Mouse (Mus musculus) forebrain, embryonic 13.5 days (tissue): ENCODE data around the gene Serac1. TPM values are rescaled to one million over a fixed set of nuclear protein-coding genes. Genes with fewer than 3 reads are reported as not detected.

Source experiments
- ATAC-seq: fragments of 200-750 bp; cut with Nextera tagmentation; 2 replicates; pipeline ENCODE4 v1.8.0; 2017
- H3K27ac ChIP-seq: fragments of 300-500 bp; sonication (generic); 2 replicates; pipeline ENCODE4 v1.5.1; 2015; ENCODE audit warnings: inconsistent platforms, mild to moderate bottlenecking, moderate library complexity
- H3K27me3 ChIP-seq: fragments of 300-500 bp; sonication (generic); 2 replicates; pipeline ENCODE4 v1.6.1; 2015; ENCODE audit warnings: mild to moderate bottlenecking, inconsistent platforms
- H3K36me3 ChIP-seq: fragments of 300-500 bp; sonication (generic); 2 replicates; pipeline ENCODE4 v1.6.1; 2015; ENCODE audit warnings: mild to moderate bottlenecking, inconsistent platforms; ENCODE audit not compliant: poor library complexity, severe bottlenecking
- H3K4me1 ChIP-seq: fragments of 300-500 bp; sonication (generic); 2 replicates; pipeline ENCODE4 v1.6.1; 2015; ENCODE audit warnings: inconsistent platforms
- H3K4me2 ChIP-seq: fragments of 300-500 bp; sonication (generic); 2 replicates; pipeline ENCODE4 v1.6.1; 2015; ENCODE audit warnings: inconsistent platforms, mild to moderate bottlenecking, moderate library complexity
- H3K4me3 ChIP-seq: fragments of 300-500 bp; sonication (generic); 2 replicates; pipeline ENCODE4 v1.5.1; 2015; ENCODE audit warnings: mild to moderate bottlenecking, inconsistent platforms
- H3K9ac ChIP-seq: fragments of 300-500 bp; sonication (generic); 2 replicates; pipeline ENCODE4 v1.6.1; 2015; ENCODE audit warnings: mild to moderate bottlenecking, inconsistent platforms
- H3K9me3 ChIP-seq: fragments of 300-500 bp; sonication (generic); replicated peaks from 2 replicates; pipeline ENCODE4 v1.6.1; 2016; ENCODE audit warnings: inconsistent platforms
- WGBS: fragments of 180-500 bp; shearing (Covaris S2); methylation state at CpG from one replicate; pipeline ENCODE4 v1.1.7; 2015; 5-methylcytosine and 5-hydroxymethylcytosine counted together
- polyA plus RNA-seq: library from polyadenylated mRNA; unstranded; fragments of >200 nt; fragmentation: Nextera tagmentation; extraction: Ambion mirVana; gene quantifications from 2 replicates; pipeline ENCODE4 v1.2.1, GENCODE M21; 2015

Gene Serac1
- polyA plus RNA-seq, 1 experiment from 2014 or later: 10.9 TPM

DNA sequence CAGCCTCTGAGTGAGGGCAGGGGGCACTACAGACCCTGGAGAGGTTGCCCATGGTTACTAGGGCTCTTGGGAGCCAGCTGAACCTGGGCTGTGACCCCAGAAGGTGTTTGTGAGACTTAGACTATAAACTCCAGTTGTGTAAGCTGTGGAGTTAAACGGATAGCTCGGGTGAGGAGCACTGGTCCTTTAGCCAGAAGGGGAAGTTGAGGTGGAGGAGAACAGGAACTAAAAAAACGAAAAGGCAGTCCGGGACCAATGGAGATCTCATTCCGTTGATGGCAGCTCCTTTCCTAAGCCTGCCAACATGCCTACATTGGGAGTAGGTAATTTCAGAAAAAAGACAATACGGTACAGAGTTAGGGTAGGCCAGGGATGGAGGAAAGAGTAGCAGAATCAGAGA, 78.2 kb downstream of the Serac1 start:
- no peaks in the 10 kb centered on the region for H3K27me3 ChIP-seq
- H3K9me3 ChIP-seq: no peaks in the 10 kb centered on the region
- no peak overlapping the region for H3K4me2 ChIP-seq
- H3K4me1 ChIP-seq: peaks cover 10% of the 10 kb centered on the region
- no peaks in the 10 kb centered on the region for H3K36me3 ChIP-seq
- WGBS: 87% methylated on average over 6 of the region's 6 CpGs
- no peak overlapping the region for H3K27ac ChIP-seq
- no peak overlapping the region for H3K9ac ChIP-seq
- ATAC-seq: no peak
- no peak overlapping the region for H3K4me3 ChIP-seq

DNA sequence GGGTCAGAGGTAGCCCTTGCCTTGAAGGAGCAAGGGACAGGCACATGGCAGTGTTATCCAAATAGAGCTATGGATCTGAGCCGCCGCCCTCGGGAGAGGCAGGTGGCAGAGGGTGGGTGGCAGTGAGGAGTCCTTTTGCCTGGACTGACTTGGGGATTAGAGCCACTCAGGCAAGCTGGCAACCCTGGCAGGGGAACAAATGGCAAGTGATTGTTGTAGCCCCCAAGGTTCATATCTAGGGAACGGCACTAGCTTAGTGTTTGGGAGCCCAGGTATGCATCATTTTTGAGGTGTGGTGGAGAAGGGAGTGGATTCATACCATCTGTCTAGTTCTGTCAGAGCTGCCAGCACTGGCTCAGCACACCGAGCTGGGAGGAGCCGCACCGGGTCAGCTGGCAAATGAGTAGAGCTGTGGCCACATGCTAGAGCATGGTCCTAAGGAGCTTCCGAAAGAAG, 78.6 kb downstream of the Serac1 start:
- 91% methylated on average over 8 of the region's 8 CpGs for WGBS
- Histone ChIP-seq H3K4me2 (no peak overlapping the region), H3K9ac (no peak overlapping the region), H3K36me3 (no peaks in the 10 kb centered on the region), H3K27me3 (no peaks in the 10 kb centered on the region), H3K9me3 (no peaks in the 10 kb centered on the region), H3K4me1 (peaks cover 5% of the 10 kb centered on the region), H3K27ac (no peak overlapping the region), H3K4me3 (no peak overlapping the region)
- no peak for ATAC-seq

DNA sequence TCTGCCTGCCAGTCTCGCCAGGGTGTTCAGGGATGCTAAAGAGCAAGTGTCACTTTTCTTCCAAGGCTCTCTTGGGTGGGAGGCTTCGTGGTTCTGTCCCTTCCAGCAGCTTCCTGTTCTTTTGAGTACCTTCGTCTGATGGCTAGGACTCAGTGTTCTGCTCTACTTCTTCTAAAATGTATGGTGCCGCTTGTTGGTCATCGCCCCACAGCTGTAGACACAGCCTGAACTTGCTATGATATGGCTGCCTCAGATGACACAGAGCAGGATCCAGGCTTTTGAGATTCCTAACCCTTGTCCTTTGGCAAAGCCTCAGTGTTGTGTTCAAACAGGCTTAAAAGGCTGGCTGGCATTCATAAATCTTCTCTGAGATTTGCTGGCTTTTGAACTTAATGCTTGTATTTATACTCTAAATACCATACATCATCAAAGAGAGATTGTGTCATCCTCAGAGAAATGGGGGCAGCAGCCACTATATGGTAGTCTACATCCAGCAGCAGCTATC, 80.5 kb downstream of the Serac1 start:
- H3K9ac ChIP-seq: no peak overlapping the region
- no peaks in the 10 kb centered on the region for H3K36me3 ChIP-seq
- H3K9me3 ChIP-seq: no peaks in the 10 kb centered on the region
- no peak overlapping the region for H3K27ac ChIP-seq
- no peak for ATAC-seq
- no peak overlapping the region for H3K4me3 ChIP-seq
- no peaks in the 10 kb centered on the region for H3K27me3 ChIP-seq
- 84% methylated on average over 5 of the region's 5 CpGs for WGBS
- no peak overlapping the region for H3K4me2 ChIP-seq
- H3K4me1 ChIP-seq: no peaks in the 10 kb centered on the region

DNA sequence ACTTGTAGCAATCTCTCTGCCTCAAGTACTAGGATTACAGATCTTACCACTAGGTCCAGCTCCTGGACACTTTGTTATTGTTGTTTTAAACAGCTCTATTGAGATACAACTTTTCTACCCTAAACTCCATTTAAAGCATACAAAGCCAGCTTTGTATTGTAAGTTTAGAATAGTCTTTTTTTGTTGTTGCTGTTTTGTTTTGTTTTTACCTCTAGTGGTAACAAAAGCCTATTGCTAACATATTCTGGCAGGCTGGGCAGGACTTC, 81.4 kb downstream of the Serac1 start:
- Histone ChIP-seq H3K36me3 (no peaks in the 10 kb centered on the region), H3K9ac (no peak overlapping the region), H3K27ac (no peak overlapping the region), H3K4me1 (no peaks in the 10 kb centered on the region), H3K9me3 (no peaks in the 10 kb centered on the region), H3K27me3 (no peaks in the 10 kb centered on the region), H3K4me2 (no peak overlapping the region), H3K4me3 (no peak overlapping the region)
- ATAC-seq: no peak

DNA sequence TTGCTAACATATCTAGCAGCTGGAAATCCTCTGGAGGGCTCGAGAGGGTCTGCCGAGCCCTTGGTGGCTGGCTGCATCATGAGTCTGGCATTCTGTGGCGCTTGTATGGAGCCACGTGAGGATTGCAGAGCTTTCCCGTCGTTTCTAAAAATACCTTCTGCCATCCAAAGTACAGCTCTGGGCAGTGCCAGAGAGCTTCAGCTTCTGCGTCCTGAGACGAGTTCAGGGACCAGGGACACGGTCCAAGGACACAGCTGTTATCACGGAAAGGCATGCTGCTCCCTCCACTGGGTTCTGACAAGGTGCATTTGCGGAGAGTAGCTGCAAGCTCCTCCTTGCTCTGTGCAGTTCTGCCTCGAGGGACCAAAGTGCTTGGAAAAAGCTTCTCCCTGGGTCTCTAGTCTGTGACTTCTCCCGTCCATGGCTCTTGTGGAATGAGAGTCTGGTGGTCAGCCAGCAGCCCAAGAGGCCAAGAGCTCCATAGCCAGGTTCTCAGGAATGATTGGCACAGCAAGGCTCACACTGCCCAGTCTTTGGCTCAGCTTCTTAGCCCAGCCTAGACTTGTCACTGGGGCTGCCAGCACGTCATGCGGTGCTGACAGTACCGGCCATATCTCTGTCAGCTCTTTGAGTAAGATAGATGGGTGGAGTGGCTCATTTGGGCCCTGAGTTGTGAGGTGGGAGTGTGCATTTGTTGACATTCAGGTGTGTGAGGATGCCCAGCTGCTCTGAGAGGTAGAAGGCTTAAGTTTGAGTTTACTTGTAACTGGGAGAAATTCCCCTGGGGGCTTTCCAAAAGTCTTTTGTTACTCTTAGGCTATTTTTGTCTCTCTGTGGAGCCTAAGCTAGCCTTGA, 81.9 kb downstream of the Serac1 start:
- Histone ChIP-seq H3K4me1 (no peaks in the 10 kb centered on the region), H3K9me3 (no peaks in the 10 kb centered on the region), H3K9ac (no peak overlapping the region), H3K36me3 (no peaks in the 10 kb centered on the region), H3K4me3 (no peak overlapping the region), H3K4me2 (no peak overlapping the region), H3K27me3 (no peaks in the 10 kb centered on the region), H3K27ac (no peak overlapping the region)
- ATAC-seq: no peak
- 83% methylated on average over 16 of the region's 16 CpGs for WGBS

DNA sequence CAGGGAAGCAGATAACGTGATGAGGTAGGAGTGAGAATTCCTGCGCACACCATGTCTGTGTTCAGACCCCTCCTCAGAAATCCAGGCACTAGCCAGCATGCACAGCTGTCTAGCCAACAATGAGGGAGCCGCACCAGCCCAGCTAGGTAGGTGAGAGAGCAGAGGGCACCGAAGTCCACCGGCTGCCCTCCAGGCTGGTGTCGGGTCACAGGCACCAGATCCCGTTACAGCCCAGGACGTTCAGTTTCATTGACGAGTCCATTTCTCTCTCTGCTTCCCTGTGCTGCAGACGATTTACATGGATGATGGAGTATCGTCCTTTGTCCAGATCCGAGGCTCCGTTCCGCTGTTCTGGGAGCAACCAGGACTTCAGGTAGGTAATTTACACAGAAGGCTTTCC, 83.0 kb downstream of the Serac1 start:
- Histone ChIP-seq H3K4me2 (no peak overlapping the region), H3K27me3 (no peaks in the 10 kb centered on the region), H3K9me3 (no peaks in the 10 kb centered on the region), H3K27ac (no peak overlapping the region), H3K4me1 (no peaks in the 10 kb centered on the region), H3K36me3 (no peaks in the 10 kb centered on the region), H3K9ac (no peak overlapping the region), H3K4me3 (no peak overlapping the region)
- 90% methylated on average over 14 of the region's 14 CpGs for WGBS
- no peak for ATAC-seq

DNA sequence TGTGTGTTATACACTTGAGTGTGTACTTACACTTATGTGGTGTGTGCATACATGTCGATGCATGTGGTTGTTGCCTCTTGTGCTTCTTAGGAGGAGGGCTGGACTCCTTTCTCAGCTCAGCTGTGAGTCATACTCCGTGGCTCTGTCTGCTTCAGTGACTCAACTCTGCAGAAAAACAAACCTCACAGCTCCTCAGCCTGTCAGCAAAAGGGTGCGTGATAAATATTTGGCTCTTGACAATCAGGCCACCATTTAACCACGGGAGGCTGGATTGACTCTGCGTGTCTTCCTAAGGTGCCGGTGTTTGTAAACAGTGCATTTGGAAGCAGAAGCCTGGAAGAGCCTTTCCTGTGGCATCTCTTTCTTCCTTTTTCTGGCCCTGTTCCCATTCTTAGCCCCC, 84.9 kb downstream of the Serac1 start:
- Histone ChIP-seq H3K4me2 (no peak overlapping the region), H3K9ac (no peak overlapping the region), H3K27me3 (no peaks in the 10 kb centered on the region), H3K9me3 (no peaks in the 10 kb centered on the region), H3K36me3 (no peaks in the 10 kb centered on the region), H3K4me1 (no peaks in the 10 kb centered on the region), H3K4me3 (no peak overlapping the region), H3K27ac (no peak overlapping the region)
- WGBS: 84% methylated on average over 6 of the region's 6 CpGs
- ATAC-seq: no peak

DNA sequence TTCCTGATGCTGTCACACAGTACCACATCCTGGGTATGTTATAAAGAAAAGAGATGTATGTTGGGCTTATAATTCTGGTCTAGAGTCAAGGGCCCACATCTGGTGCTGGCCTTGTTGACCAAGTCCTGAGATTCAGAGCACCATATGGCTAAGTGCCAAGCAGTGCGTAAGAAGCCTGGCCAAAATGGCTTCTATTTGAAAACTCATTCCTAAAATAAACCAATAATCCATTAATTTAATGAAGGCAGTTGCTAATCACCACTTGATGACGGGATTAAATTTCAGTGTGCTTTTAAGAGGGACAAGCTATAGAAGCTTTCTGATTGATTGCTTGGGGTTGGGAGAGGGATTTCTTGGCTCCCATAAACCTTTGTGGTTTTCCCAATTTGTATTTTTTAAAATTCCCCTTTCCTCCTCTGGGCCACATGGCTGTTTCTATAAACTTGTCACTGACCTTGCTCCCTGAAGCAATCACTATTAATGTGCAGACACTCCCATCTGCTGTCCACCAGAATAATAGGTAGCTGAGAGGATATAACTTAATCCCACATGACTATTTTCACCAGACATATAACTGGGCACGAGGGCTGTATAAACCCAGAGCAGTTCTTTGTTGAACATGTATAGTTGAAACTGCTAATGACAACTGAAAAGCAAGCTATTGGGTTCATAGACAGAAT, 85.8 kb downstream of the Serac1 start:
- H3K27me3 ChIP-seq: no peaks in the 10 kb centered on the region
- H3K36me3 ChIP-seq: no peaks in the 10 kb centered on the region
- H3K4me1 ChIP-seq: no peaks in the 10 kb centered on the region
- WGBS: 74% methylated on average over 3 of the region's 3 CpGs
- H3K9me3 ChIP-seq: no peaks in the 10 kb centered on the region
- H3K4me2 ChIP-seq: no peak overlapping the region
- H3K4me3 ChIP-seq: no peak overlapping the region
- H3K27ac ChIP-seq: no peak overlapping the region
- ATAC-seq: no peak
- no peak overlapping the region for H3K9ac ChIP-seq

DNA sequence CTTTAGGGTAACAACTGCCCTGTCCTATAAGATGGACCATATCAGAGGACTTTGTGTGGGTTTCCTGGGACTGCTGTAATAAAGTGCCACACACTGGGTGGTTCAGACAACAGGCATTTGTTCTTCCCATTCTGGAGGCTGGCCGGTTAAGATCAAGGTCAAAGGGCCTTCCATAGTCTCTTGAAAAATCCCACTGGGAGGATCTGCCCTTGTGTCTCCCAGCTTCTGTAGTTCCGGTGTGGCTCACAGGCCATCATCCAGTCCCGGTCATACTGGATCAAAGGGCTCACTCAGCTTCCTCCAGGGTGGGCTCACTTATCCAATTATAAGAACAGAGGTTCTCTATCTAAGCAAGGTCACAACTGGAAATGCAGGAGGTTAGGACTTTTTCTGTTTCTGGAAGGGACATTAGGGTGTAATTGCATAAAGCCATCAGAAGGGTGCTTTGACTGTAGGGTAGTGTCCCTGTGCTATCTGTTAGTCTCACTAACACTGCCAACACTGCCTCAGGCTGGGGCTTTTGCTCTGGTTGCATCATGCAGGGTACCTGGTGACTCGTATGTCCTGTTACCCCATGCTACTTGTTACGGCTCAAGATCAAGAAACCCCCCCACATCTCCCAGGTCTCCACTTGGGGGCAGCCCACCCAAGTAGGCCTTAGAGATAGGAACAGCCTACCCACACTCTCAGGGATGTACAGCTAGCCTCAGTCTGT, 86.5 kb downstream of the Serac1 start:
- Histone ChIP-seq H3K4me1 (no peaks in the 10 kb centered on the region), H3K9ac (no peak overlapping the region), H3K36me3 (no peaks in the 10 kb centered on the region), H3K9me3 (no peaks in the 10 kb centered on the region), H3K27ac (no peak overlapping the region), H3K4me2 (no peak overlapping the region), H3K27me3 (no peaks in the 10 kb centered on the region), H3K4me3 (no peak overlapping the region)
- 71% methylated on average over 5 of the region's 5 CpGs for WGBS
- ATAC-seq: no peak

Other genes starting within 250 kb of the Serac1 start
- 5.7 and 6.7 TPM in 2 replicates for gene Snx9, start 238.4 kb downstream of the Serac1 start, polyA plus RNA-seq
- 0.34 and 0.46 TPM in 2 replicates for gene Synj2, start 138.5 kb downstream of the Serac1 start, polyA plus RNA-seq
- gene Gtf2h5, start within 50 bp of the Serac1 start, polyA plus RNA-seq: 196 and 225 TPM in 2 replicates
- gene Tulp4, start 26.7 kb upstream of the Serac1 start, polyA plus RNA-seq: 132 and 156 TPM in 2 replicates
- gene Tmem181a, start 177.1 kb upstream of the Serac1 start, polyA plus RNA-seq: 23.4 and 28.1 TPM in 2 replicates
- gene Dynlt1a, start 237.8 kb upstream of the Serac1 start, polyA plus RNA-seq: 38.6 and 41.9 TPM in 2 replicates